Mouse (Mus musculus) cortical plate, adult 2 months (tissue): ENCODE measurements around the gene Sardh.

Experiments used
- CTCF ChIP-seq: fragments of 200-500 bp; IDR thresholded peaks from 2 replicates; pipeline ENCODE4 v1.5.1; 2011; ENCODE audit warnings: mild to moderate bottlenecking, control low read depth, low read length; ENCODE audit not compliant: insufficient read depth; ENCODE audit errors: extremely low read depth
- POLR2A ChIP-seq: fragments of 200-500 bp; IDR thresholded peaks from 2 replicates; pipeline ENCODE4 v1.6.1; 2011; ENCODE audit warnings: mild to moderate bottlenecking, low read length, control low read depth; ENCODE audit not compliant: insufficient read depth; ENCODE audit errors: extremely low read depth

GRCm38 (mm10) chr2:27181907-27182306 is 66.2 kb downstream of the Sardh start:
- TF ChIP-seq CTCF (no peak), POLR2A (no peak)
